Mouse (Mus musculus) heart, adult 9 months (tissue): ENCODE results near the gene Ptbp3.
A peak's percentile ranks its signal among the peaks of the same experiment; 100 is the strongest.

Source experiments
- DNase-seq, 2 experiments: peaks; one replicate each; pipeline ENCODE4 v3.0.0; 2022; ENCODE audit warnings: low spot score in 2 of 2

Gene Ptbp3

DNA sequence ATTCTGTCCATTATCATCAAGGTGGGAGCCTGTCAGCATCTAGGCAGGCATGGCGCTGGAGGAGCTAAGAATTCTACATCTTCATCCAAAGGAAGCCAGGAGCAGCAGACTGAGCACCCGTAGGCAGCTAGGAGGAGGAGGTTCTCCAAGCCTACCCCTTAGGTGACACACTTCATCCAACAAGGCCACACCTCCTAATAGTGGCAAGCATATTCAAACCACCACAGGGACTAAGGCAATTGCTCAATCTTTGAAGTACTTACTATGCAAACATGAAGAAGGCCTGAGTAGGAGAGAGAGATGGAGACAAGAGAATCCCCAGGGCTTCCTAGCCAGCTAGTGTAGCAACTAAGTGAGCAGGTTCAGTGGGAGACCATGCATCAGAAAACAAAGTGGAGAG is 58.1 kb downstream of the Ptbp3 start:
- DNase-seq, result no peak

DNA sequence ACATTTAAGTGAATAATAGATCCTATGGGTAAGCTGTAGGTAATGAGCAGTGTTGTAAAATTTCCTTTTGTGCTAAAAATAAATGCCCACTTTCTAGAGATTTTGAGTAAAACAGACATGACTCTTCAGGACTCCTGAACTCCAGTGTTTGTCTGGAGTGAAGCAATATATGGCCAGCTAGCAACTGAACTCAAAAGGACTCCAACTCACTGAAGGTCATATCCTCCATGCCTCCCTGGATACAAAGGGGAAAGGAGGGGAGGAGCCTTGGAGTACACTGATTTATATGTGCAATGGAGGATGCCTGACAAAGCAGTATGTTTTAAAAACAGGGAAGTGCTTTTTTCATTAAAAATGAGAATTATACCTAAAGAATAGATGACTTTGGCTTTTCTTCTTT is 77.9 kb downstream of the Ptbp3 start:
- no peak for DNase-seq

DNA sequence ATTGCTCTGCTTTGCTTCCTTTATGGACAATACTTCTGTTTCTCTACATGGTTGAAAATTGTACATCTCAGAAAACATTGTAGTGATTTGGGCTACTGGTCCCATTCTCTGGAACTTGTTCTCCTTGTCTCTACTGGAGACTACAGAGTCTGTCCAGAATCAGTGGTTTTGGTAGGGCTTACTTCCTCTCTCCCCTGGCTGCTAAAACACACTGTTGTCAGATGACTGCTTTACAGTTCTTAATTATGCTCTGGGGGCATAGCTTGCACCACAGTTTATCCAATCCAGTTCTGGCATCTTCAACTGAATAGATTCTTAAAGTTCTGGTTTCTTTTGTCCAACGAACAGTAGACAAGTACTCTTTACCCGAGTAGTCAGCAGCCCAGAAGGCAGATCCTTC is 83.7 kb downstream of the Ptbp3 start:
- no peak for DNase-seq

DNA sequence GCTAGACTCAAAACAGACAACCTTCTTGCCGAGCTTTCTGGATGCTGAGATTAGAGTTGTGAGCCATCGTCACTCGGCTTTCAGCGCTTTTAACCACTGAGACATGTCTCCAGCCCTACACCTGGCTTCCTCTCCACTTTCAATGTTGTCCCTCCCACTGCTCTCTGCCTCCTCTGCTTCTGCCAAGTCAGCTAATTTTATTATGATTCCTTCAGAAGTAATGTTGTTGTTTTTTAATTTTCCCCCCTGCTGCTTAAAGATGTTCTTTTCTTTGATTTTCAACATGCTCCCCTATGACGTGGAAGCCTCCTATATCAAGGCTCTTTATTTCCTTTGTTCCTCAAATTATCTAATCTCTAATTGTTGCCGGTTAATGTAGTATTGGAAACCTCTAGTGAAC is 84.5 kb downstream of the Ptbp3 start:
- no peak for DNase-seq

DNA sequence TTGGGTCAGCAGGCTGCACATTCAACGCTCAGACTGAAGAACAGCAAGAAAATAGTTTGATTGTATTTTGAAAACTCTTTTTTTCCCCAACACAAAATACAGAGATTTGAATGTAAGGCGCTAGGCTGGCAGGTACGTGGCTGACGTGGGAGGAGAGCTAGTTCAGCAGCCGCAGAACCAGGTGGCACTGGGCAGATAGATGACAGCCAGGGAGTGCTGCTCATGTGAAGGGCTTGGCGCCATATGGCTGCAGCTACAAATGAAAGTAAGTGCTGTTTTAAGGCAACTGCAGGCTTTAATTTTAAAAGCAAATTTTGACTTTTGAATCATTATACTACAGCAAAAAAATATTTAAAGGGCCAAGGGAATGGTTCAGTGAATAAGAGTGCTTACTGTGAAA is 86.7 kb downstream of the Ptbp3 start:
- no peak for DNase-seq

- no peak for DNase-seq
Observed at GRCm38 (mm10) chr4:59461116-59461727, 87.9 kb downstream of the Ptbp3 start.

GRCm38 (mm10) chr4:59459216-59459955 is 89.8 kb downstream of the Ptbp3 start:
- no peak for DNase-seq

GRCm38 (mm10) chr4:59457941-59458340 is 91.2 kb downstream of the Ptbp3 start:
- DNase-seq, result peak; percentile 8 to 9

- DNase-seq, result no peak
Observed at GRCm38 (mm10) chr4:59457091-59457490, 92.1 kb downstream of the Ptbp3 start.

DNA sequence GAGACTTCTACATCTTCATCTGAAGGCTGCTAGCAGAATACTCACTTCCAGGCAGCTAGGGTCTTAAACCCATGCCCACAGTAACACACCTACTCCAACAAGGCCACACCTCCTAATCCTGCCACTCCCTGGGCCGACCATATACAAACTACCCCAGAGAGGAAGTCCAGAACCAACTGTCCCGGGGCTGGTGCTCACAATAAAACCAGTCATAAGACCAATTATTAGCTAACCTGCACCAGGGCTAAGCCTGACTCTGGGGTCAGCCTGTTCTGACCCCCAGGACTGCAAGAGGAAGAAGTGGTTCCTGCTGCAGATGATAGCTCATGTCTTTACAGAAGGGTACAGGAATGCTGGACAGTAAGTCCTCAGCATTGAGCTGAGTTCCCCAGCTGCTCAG is 93.7 kb downstream of the Ptbp3 start:
- DNase-seq, result no peak

GRCm38 (mm10) chr4:59454046-59454445 is 95.1 kb downstream of the Ptbp3 start:
- no peak for DNase-seq

DNA sequence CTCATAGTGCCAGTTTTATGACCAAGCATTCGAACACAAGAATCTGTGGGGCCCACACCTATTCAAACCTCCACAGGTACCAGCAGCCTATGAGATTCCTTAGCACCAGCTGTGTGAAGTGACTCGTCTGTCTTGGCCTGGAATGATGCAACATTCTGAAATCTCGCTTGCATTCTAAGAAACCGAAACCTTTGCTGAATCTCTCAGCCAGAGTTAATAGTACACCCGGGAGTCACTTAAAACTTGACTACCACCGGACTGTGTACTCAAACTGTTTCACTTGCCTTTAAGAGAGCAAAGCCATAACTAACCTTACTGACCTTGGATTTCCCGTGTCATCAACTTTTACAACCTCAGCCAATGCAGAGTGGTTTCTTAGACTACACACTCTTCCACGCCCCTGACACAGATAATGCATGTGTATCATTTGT is 96.6 kb downstream of the Ptbp3 start:
- no peak for DNase-seq

DNA sequence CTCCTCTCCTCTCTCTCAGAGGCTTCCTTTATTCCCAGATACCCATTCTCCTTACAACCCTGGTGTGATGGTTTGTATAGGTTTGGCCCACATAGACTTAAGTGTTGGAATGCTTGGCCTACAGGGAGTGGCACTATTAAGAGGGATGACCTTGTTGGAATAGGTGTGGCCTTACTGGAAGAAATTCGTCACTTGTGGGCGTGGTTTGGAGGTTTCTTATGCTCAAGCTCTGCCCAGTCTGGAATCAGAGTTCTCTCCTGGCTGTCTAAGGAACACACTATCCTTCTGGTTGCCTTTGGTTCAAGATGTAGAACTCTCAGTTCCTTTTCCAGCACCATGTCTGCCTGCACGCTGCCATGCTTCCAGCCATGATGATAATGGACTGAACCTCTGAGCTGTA is 98.3 kb downstream of the Ptbp3 start:
- no peak for DNase-seq

GRCm38 (mm10) chr4:59450234-59450854 is 98.8 kb downstream of the Ptbp3 start:
- DNase-seq, result no peak

DNA sequence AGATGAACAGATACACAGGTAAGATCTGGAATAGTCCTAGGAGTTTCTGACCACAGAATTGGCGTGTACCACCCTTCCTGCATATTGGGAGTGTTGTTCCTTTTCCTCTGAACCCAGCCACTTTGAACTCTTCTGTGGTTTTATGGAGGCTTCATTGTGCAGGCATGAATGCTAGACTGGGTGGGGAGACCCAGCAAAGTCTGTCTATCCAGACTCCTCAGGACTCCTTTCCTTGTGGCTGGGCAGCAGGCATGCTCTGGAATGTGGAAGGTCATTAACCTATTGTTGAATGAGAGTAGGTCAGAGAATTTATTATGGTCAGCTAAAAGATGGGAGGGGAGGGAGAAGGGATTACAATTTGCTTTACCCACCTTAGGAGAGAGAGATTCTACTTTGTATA is 101.9 kb downstream of the Ptbp3 start:
- no peak for DNase-seq

GRCm38 (mm10) chr4:59445516-59445915 is 103.6 kb downstream of the Ptbp3 start:
- no peak for DNase-seq

GRCm38 (mm10) chr4:59444994-59445393 is 104.2 kb downstream of the Ptbp3 start:
- DNase-seq, result no peak

GRCm38 (mm10) chr4:59444085-59444484 is 105.1 kb downstream of the Ptbp3 start:
- no peak for DNase-seq

DNA sequence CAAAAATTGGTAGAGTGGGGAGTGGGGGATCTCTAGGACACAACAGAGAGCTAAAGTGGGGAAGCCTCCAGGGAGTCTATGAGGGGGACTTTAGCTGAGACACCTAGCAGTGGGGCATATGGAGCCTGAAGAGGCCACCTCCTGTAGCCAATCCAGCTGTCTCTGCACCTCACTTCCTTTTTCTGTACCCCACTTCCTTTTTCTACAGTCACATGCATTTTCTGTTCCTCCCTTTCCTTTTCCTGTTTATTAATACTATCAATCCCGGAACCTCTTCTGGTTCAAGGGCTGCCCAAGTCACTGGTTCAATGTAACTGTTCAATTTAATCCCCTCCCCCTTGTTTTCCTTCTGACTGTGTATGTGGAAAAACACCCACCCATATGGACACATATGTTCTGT is 107.9 kb downstream of the Ptbp3 start:
- DNase-seq, result peak in 1 of 2 experiments; percentile 15

- DNase-seq, result peak; percentile 11 to 13
Observed at GRCm38 (mm10) chr4:59439960-59440359, 109.2 kb downstream of the Ptbp3 start.

GRCm38 (mm10) chr4:59439041-59439440 is 110.1 kb downstream of the Ptbp3 start:
- no peak for DNase-seq

- DNase-seq, result peak; percentile 21 to 32
Observed at GRCm38 (mm10) chr4:59437990-59438854, 110.9 kb downstream of the Ptbp3 start, which contains the start of gene Susd1. Gene Susd1 (minus strand): TSS chr4:59438633.
